Mouse (Mus musculus): ENCODE results near the gene 2310011J03Rik.

DNA sequence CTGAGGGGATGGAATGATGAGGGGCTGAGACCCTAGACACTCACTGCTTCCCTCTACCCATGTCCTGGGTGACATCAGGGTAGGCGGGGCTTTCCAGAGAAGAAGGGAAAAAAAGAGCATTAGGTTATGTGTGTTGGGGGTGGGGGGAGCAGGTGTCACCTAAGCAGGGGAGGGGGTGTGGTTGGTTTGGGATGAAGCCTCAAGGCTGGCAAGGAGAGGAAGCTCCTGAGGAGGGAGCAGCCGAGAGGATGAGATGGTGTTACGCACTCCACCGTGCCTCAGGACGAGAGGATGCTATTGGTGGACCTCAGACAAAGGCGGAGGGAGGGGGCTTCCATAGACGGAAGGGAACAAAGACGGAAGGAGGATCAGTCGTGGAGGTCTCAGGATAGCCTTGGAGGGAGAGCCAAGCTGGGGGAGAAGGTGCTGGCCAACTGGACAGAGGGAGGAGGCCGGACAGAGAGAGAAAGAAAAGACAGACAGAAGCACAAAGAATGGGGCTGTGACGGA lies 19.6 kb downstream of the 2310011J03Rik start:
- TF ChIP-seq CTCF (IDR thresholded peaks at IDR 0.05; ENCODE audit: low read depth) (no peak), EP300 (IDR thresholded peaks at IDR 0.05; ENCODE audit: low read depth) (no peak)
